Mouse (Mus musculus): ENCODE results near the gene Akna. TPM values are rescaled to one million over a fixed set of nuclear protein-coding genes. Genes with fewer than 3 reads are reported as not detected.

Akna gene
- polyA plus RNA-seq, 1 experiment from 2014 or later, result 4.8 TPM

DNA sequence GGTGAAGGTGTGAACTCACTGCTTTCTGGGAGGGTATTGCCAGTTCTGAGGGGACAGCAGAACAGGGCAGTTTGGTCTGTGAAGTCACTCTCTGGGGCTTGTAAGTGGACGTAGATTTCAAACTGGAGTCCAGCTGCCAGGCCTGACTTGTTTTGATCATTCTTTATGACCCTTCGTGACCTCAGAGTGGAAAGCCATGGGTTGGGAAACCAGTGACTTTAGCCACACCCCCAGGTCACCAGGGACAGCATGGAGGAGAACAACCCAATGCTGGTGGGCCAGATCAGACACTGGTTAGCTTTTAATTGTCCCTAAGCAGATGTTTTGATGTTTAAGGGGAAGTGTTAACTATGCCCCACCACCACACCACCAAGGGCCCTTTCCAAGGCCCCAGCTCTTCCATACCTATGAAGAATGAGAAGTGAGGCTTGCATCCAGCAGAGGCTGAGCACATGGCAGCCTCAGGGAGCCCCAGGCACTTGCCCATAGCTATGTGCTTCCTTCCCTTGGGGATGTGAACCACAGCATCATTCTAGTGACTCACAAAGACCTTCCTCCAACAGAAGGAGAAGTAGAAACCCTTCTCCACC is 46.1 kb downstream of the Akna start:
- no peak for ATAC-seq (ENCODE audit: insufficient read depth)
- no peak overlapping the region for H3K4me2 ChIP-seq
- no peaks in the 10 kb centered on the region for H3K9me3 ChIP-seq (replicated peaks)
- no peaks in the 10 kb centered on the region for H3K27me3 ChIP-seq
- 42% methylated on average over 2 of the region's 2 CpGs for WGBS (ENCODE audit: insufficient replicate concordance)
- no peak overlapping the region for H3K9ac ChIP-seq
- no peaks in the 10 kb centered on the region for H3K36me3 ChIP-seq (replicated peaks)
- no peak overlapping the region for H3K4me3 ChIP-seq (replicated peaks)
- no peak overlapping the region for H3K27ac ChIP-seq (replicated peaks)
- H3K4me1 ChIP-seq (replicated peaks), result no peaks in the 10 kb centered on the region

DNA sequence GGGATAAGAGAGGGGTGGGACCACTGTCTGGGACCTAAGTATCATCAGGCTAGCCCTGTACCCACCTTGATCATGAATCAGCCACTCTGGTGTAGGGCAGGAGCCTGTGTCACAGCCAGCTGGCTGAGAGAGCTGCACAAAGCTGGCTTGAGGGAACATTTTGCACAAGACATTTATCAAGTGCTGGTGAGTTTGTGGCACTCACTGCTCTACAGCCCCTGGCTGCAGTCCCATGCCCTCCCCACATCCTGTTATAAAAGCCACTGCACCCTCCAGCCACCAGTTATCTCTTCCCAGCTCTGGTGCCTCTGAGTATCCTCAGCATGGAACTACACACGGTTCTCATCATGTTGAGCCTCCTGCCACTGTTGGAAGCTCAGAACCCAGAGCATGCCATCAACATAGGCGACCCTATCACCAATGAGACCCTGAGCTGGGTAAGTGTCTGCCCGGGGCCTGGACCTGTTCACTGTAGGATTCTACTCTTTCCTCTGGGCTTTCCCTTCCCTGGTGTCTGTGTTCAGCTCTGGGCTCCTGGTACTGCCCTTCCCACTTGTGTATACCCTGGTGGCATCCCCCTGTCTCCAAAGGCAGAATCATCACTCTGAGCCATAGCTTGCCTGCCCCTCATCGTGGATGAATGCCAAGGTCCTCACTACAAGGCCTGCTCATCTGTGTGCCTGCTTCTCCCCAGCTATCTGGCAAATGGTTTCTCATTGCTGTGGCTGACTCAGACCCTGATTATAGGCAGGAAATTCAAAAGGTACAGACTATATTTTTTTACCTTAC is 47.1 kb downstream of the Akna start, which contains the start of gene Orm3:
Orm3 (plus strand) TSS at position 286 of the 789 bp plus-strand sequence.
- H3K9ac ChIP-seq, result no peak within 1 kb of the TSS
- no peak for ATAC-seq (ENCODE audit: insufficient read depth)

DNA sequence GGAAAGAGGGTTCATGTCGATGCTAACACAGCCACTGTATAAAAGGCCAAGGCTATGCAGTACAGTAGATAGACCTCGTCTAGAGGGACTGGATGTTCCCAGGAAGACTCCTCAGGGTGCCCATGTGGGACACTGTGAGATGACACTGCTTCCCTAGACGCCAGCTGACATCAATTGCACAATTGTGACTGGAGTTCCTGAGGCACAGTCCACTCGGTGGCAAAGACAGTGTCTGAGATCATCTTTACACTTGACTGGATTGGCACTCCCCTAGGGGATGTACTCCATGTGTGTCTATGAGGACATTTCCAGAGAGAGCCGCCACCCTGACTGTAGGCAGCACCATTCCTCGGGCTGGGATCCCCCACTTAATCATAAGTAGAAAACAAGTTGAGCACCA is 54.6 kb downstream of the Akna start:
- no peak overlapping the region for H3K9ac ChIP-seq
- no peak for ATAC-seq (ENCODE audit: insufficient read depth)
- no peak overlapping the region for H3K4me2 ChIP-seq
- H3K27me3 ChIP-seq, result no peaks in the 10 kb centered on the region
- no peaks in the 10 kb centered on the region for H3K4me1 ChIP-seq (replicated peaks)
- no peaks in the 10 kb centered on the region for H3K36me3 ChIP-seq (replicated peaks)
- no peak overlapping the region for H3K4me3 ChIP-seq (replicated peaks)
- no peak overlapping the region for H3K27ac ChIP-seq (replicated peaks)
- 44% methylated on average over 6 of the region's 6 CpGs for WGBS (ENCODE audit: insufficient replicate concordance)
- H3K9me3 ChIP-seq (replicated peaks), result no peaks in the 10 kb centered on the region

More for the DNA sequence above, 47.1 kb downstream of the Akna start, which contains the start of gene Orm3:
- H3K4me3 ChIP-seq (replicated peaks), result no peak within 1 kb of the TSS
- no peak within 1 kb of the TSS for H3K4me2 ChIP-seq
- no peaks in the 10 kb centered on the region for H3K27me3 ChIP-seq
- H3K4me1 ChIP-seq (replicated peaks), result no peaks in the 10 kb centered on the region
- no peak within 1 kb of the TSS for H3K27ac ChIP-seq (replicated peaks)
- no peaks in the 10 kb centered on the region for H3K9me3 ChIP-seq (replicated peaks)
- 37% methylated on average over 4 of the region's 4 CpGs for WGBS (ENCODE audit: insufficient replicate concordance)
- no peaks in the 10 kb centered on the region for H3K36me3 ChIP-seq (replicated peaks)

DNA sequence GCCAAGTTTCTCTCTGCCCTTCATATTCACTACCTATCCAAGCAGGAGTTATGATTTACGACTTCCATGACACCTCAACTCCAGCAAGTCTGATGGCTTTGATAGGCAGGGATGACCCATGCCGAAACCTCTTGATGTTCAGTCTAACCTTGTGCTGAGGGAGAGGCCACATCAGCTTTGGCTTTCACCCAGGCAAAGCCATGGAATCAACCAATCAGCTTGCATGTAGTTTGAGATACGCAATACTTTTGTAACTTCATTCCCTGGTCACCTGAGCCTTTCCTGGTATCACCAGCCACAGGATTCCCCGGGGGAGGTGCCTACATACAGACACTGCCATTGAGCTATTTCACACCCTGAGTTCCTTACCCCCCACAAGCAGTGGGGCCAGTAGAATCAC is 56.5 kb downstream of the Akna start:
- H3K36me3 ChIP-seq (replicated peaks), result no peaks in the 10 kb centered on the region
- ATAC-seq (ENCODE audit: insufficient read depth), result no peak
- H3K9me3 ChIP-seq (replicated peaks), result no peaks in the 10 kb centered on the region
- WGBS (ENCODE audit: insufficient replicate concordance), result 67% methylated on average over 4 of the region's 4 CpGs
- H3K4me2 ChIP-seq, result no peak overlapping the region
- no peaks in the 10 kb centered on the region for H3K4me1 ChIP-seq (replicated peaks)
- H3K27me3 ChIP-seq, result no peaks in the 10 kb centered on the region
- H3K27ac ChIP-seq (replicated peaks), result no peak overlapping the region
- no peak overlapping the region for H3K9ac ChIP-seq
- H3K4me3 ChIP-seq (replicated peaks), result no peak overlapping the region

DNA sequence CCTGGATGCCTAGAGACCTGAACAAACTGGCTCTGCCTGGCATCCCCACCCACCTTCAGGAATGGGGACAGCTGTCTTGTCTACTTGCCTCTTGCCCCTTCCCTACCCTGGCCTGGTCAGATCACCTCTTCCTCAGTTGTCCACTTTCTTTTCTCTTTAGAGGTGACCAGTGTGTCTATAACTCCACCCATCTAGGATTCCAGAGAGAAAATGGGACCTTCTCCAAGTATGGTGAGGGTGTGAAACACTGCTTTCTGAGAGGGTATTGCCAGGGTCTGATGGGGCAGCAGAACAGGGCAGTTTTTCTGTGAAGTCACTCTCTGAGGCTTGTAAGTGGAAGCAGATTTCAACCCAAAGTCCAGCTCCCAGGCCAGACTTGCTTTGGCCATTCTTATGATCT is 57.9 kb downstream of the Akna start:
- Histone ChIP-seq H3K4me2 (no peak overlapping the region), H3K4me1 (replicated peaks) (no peaks in the 10 kb centered on the region), H3K27me3 (no peaks in the 10 kb centered on the region), H3K4me3 (replicated peaks) (no peak overlapping the region), H3K9me3 (replicated peaks) (no peaks in the 10 kb centered on the region), H3K27ac (replicated peaks) (no peak overlapping the region), H3K36me3 (replicated peaks) (no peaks in the 10 kb centered on the region), H3K9ac (no peak overlapping the region)
- ATAC-seq (ENCODE audit: insufficient read depth), result no peak

DNA sequence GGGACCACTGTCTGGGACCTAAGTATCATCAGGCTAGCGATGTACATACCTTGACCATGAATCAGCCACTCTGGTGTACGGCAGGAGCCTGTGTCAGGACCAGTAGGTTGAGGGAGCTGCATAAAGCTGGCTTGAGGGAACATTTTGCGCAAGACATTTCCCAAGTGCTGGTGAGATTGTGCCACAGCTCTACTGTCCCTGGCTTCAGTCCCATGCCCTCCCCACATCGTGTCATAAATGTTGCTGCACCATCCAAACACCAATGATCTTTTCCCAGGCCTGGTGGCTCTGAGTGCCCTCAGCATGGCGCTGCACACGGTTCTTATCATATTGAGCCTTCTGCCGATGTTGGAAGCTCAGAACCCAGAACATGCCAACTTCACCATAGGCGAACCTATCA is 58.9 kb downstream of the Akna start, which contains the start of gene Orm1:
Orm1 (plus strand) TSS at position 266 of the 400 bp plus-strand sequence.
- no peaks in the 10 kb centered on the region for H3K4me1 ChIP-seq (replicated peaks)
- H3K9me3 ChIP-seq (replicated peaks), result no peaks in the 10 kb centered on the region
- no peak within 1 kb of the TSS for H3K27ac ChIP-seq (replicated peaks)
- no peak within 1 kb of the TSS for H3K4me2 ChIP-seq
- ATAC-seq (ENCODE audit: insufficient read depth), result no peak
- H3K9ac ChIP-seq, result no peak within 1 kb of the TSS
- no peaks in the 10 kb centered on the region for H3K36me3 ChIP-seq (replicated peaks)
- 54% methylated on average over 8 of the region's 8 CpGs for WGBS (ENCODE audit: insufficient replicate concordance)
- no peak within 1 kb of the TSS for H3K4me3 ChIP-seq (replicated peaks)
- no peaks in the 10 kb centered on the region for H3K27me3 ChIP-seq

DNA sequence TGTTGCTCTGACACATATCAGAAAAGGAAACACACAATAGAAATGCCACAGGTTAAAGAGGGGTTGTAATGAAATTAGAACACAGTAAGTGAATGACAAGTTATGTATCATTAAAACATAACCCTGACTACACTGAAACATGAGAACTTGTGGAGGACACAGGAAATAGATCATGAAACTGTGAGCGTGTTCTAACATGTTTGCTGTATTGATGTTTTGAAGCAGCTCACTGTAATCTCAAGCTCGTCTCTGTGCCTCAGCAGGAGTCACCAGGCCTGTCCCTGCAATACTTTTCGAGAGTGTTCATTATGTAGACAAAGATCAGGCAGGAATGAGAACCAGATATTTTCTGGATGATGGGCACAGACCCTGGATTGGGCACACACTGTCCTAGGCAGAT is 59.5 kb downstream of the Akna start:
- Histone ChIP-seq H3K27ac (replicated peaks) (no peak overlapping the region), H3K27me3 (no peaks in the 10 kb centered on the region), H3K4me3 (replicated peaks) (no peak overlapping the region), H3K36me3 (replicated peaks) (no peaks in the 10 kb centered on the region), H3K9me3 (replicated peaks) (no peaks in the 10 kb centered on the region), H3K4me1 (replicated peaks) (no peaks in the 10 kb centered on the region), H3K9ac (no peak overlapping the region), H3K4me2 (no peak overlapping the region)
- WGBS (ENCODE audit: insufficient replicate concordance), result 40% methylated on average over 3 of the region's 3 CpGs
- ATAC-seq (ENCODE audit: insufficient read depth), result no peak

DNA sequence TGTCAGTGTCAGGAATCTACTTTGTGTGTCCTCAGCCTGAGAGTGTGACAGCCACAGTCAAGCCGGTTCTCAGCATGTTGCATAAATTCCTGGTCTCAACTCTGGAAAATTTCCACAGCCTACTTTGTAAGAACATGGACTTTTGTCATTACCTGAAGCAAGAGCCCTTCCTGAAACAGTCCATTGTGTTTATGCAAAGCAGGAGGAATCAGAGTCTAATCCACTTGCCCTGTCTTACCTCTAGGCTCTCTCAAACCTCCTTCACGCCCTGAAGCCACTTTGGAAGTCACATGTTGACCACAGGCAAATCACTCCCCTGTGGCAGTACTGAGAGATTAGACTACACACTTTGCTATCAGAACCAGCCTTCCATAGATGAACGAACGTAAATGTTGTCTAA is 60.7 kb downstream of the Akna start:
- Histone ChIP-seq H3K4me1 (replicated peaks) (no peaks in the 10 kb centered on the region), H3K9me3 (replicated peaks) (no peaks in the 10 kb centered on the region), H3K36me3 (replicated peaks) (no peaks in the 10 kb centered on the region), H3K4me3 (replicated peaks) (no peak overlapping the region), H3K27me3 (no peaks in the 10 kb centered on the region), H3K27ac (replicated peaks) (no peak overlapping the region), H3K4me2 (no peak overlapping the region), H3K9ac (no peak overlapping the region)
- ATAC-seq (ENCODE audit: insufficient read depth), result no peak
- WGBS (ENCODE audit: insufficient replicate concordance), result 44% methylated on average over 4 of the region's 4 CpGs

DNA sequence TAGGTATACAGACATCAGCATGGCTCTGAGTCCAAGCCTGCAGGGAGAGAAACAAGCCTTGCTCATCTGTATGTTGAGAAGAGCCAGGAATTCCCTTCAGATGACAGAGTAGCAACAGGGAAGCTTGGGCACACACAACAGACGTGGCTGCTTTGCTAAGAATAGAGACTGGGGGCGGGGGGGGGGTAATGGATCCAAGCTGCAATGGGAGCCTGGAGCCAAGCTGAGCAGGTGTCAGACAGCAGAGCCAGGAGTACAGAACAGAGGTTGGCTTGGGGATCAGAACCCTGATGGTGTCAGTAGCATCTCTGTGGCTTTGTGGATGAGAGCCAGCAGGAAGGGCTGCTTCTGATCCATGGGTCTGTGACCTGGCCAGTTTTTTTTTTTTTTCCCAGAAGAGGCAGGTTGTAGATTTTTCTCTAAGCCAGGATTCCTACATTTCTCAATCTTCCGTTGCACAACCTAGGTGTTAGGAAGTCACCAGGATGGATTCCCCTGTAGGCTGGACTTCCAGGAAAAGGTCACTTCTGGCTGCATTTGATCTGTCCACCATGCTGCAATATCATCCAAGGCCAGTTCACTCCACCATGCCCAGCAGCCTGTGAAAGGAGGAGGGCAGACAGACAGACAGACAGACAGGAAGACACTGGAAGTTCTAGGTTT is 64.6 kb downstream of the Akna start:
- H3K4me2 ChIP-seq, result no peak overlapping the region
- no peak for ATAC-seq (ENCODE audit: insufficient read depth)

DNA sequence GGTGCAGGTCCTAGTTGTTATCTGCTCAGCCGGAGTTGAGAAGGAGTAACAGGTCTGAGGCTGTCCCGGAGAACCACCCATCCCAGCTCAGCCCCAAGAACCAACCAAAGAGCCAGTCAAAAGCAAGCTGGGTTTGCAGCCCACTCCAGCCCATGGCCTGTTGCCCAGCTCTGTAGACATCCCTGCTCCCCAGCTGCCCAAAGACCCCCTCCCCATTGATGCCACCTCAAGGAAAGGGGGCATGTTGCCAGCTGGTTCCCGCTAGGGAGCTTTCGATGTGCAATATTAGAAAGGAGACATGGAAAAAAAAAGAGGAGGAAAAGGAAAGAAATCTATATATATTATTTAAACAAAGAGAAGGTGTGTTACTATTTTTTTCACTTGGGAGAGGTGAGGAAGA is 69.8 kb downstream of the Akna start:
- Histone ChIP-seq H3K36me3 (replicated peaks) (no peaks in the 10 kb centered on the region; the same call in 1 of the 2 replicates), H3K9ac (no peak overlapping the region), H3K4me3 (replicated peaks) (no peak overlapping the region), H3K27me3 (no peaks in the 10 kb centered on the region), H3K4me1 (replicated peaks) (no peaks in the 10 kb centered on the region), H3K27ac (replicated peaks) (no peak overlapping the region), H3K9me3 (replicated peaks) (no peaks in the 10 kb centered on the region), H3K4me2 (no peak overlapping the region)
- no peak for ATAC-seq (ENCODE audit: insufficient read depth)
- 84% methylated on average over 4 of the region's 4 CpGs for WGBS (ENCODE audit: insufficient replicate concordance)

More for the DNA sequence above, 64.6 kb downstream of the Akna start:
- 33% methylated on average over 3 of the region's 3 CpGs for WGBS (ENCODE audit: insufficient replicate concordance)
- Histone ChIP-seq H3K4me1 (replicated peaks) (no peaks in the 10 kb centered on the region), H3K9ac (no peak overlapping the region), H3K9me3 (replicated peaks) (no peaks in the 10 kb centered on the region), H3K36me3 (replicated peaks) (no peaks in the 10 kb centered on the region), H3K27ac (replicated peaks) (no peak overlapping the region), H3K4me3 (replicated peaks) (no peak overlapping the region), H3K27me3 (no peaks in the 10 kb centered on the region)

DNA sequence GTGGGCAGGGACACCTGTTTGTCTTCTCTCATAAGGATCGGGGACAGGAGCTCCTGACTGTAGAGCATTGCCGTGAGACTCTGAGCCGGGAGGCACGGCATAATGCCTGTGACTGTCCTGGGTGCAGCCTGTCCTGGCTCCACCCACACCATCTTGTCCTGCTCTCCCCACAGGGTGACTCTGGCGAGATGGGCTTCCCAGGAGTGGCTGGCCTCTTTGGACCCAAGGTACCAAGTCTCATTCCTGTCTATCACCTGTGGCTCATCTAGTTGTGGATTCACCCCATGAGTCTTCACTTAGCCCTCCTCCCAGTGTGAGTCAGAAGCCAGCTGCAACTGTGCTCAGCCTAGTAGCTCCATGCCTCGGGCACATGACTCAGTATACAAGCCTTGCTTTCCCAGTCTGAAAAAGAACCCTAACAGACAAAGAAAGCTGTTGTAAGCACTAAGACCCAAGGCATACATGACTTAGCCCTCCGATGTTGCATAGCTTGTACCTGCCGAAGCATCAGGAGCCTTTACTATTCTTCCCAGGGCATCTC is 79.8 kb downstream of the Akna start:
- no peak overlapping the region for H3K27ac ChIP-seq (replicated peaks)
- H3K36me3 ChIP-seq (replicated peaks), result no peaks in the 10 kb centered on the region; the same call in 1 of the 2 replicates
- H3K9ac ChIP-seq, result no peak overlapping the region
- H3K27me3 ChIP-seq, result no peaks in the 10 kb centered on the region
- WGBS (ENCODE audit: insufficient replicate concordance), result 66% methylated on average over 8 of the region's 8 CpGs
- no peaks in the 10 kb centered on the region for H3K9me3 ChIP-seq (replicated peaks)
- H3K4me2 ChIP-seq, result no peak overlapping the region
- H3K4me3 ChIP-seq (replicated peaks), result no peak overlapping the region
- no peak for ATAC-seq (ENCODE audit: insufficient read depth)
- H3K4me1 ChIP-seq (replicated peaks), result no peaks in the 10 kb centered on the region
